In the genomic region with DNA sequence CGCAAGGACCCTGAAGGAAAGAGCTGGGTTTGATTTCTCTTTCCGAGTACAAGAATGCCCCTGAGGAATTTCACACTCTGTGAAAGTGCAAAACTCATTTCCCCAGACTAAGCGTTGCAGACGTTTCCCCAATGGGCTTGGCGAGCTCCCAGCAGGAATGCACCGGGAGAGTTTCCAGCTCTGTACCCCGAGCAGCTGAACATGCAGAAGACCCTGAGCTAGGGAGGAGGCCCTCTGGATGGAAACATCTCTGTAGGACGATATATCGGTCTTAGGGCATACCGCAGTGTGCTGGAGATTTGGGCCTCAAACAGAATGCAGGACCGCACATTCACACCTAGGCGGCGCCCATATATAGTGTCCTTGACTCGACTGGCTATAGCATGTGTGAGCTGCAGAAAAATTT, we compare ENCODE assay signal across 8 mouse cellular contexts. TPM values are rescaled to one million over a fixed set of nuclear protein-coding genes. Genes with fewer than 3 reads are reported as not detected.
DNase-seq lines count a peak whose midpoint lies in the region; ATAC-seq and TF ChIP-seq lines count a peak whose summit lies in the region.

No protein-coding gene starts in this region.

- H3K4me3 ChIP-seq in C2C12 (ENCODE audit: insufficient read depth, poor library complexity, severe bottlenecking): no peak overlapping the region
- H3K4me3 ChIP-seq in forebrain, embryonic 11.5 days (ENCODE audit: low read depth, low read length): peak overlapping the region; percentile 18; the same call in 1 of the 2 replicates
- peak overlapping the region; percentile 38 for H3K4me3 ChIP-seq in lung, adult 2 months (replicated peaks; ENCODE audit: extremely low read depth, low read depth, low read length)
- peak overlapping the region; percentile 37 for H3K4me3 ChIP-seq in neural tube, embryonic 13.5 days

- ATAC-seq in forebrain, embryonic 11.5 days (replicated peaks; ENCODE audit: low FRiP score): peak; percentile 52
- ATAC-seq in neural tube, embryonic 13.5 days (ENCODE audit: low read depth): no peak

- DNase-seq in brain, adult 2 months (ENCODE audit: low read depth, low spot score): peak; percentile 83
- peak; percentile 79 for DNase-seq in forebrain, embryonic 11.5 days (ENCODE audit: low spot score)
- peak; percentile 61 to 71 for DNase-seq in heart, postnatal 14 days
- DNase-seq in layer of hippocampus, adult 11-12 months (ENCODE audit: low spot score): peak; percentile 55
- peak; percentile 59 for DNase-seq in lung, adult 2 months
- peak; percentile 42 for DNase-seq in testis, postnatal 14 days (ENCODE audit: low spot score)

- TF ChIP-seq CTCF in C2C12 (IDR thresholded peaks at IDR 0.05; ENCODE audit: control insufficient read depth, insufficient read depth, insufficient read length): peak; percentile 13
- TF ChIP-seq CTCF in lung, adult 2 months (IDR thresholded peaks at IDR 0.05; ENCODE audit: insufficient read depth, low read length): peak; percentile 51

- H3K4me2 ChIP-seq in forebrain, embryonic 11.5 days (ENCODE audit: low read depth, low read length, severe bottlenecking): peak overlapping the region; percentile 53
- peak overlapping the region; percentile 76 for H3K4me2 ChIP-seq in neural tube, embryonic 13.5 days

- H3K79me2 ChIP-seq in C2C12 (ENCODE audit: control insufficient read depth, insufficient read depth): no peaks in the 10 kb centered on the region

- H3K27me3 ChIP-seq in C2C12 (ENCODE audit: control insufficient read depth, insufficient read depth, insufficient read length): no peaks in the 10 kb centered on the region
- H3K27me3 ChIP-seq in forebrain, embryonic 11.5 days (ENCODE audit: control insufficient read depth, insufficient read depth, low read length): peaks cover 32% of the 10 kb centered on the region
- H3K27me3 ChIP-seq in neural tube, embryonic 13.5 days: peaks cover 57% of the 10 kb centered on the region

- 2% methylated on average over 14 of the region's 14 CpGs for WGBS in forebrain, embryonic 11.5 days
- 5% methylated on average over 14 of the region's 14 CpGs for WGBS in lung, adult 2 months
- 2% methylated on average over 14 of the region's 14 CpGs for WGBS in neural tube, embryonic 13.5 days

- no peaks in the 10 kb centered on the region for H3K9me3 ChIP-seq in forebrain, embryonic 11.5 days (ENCODE audit: control insufficient read depth, low read length)
- H3K9me3 ChIP-seq in neural tube, embryonic 13.5 days: no peaks in the 10 kb centered on the region

- no peak for TF ChIP-seq POLR2A in lung, adult 2 months (IDR thresholded peaks at IDR 0.05; ENCODE audit: borderline replicate concordance, extremely low read depth, low read depth, low read length)

- H3K79me3 ChIP-seq in C2C12 (ENCODE audit: low read depth): no peaks in the 10 kb centered on the region

- no peak overlapping the region; the same call in 1 of the 2 replicates for H3K27ac ChIP-seq in forebrain, embryonic 11.5 days (ENCODE audit: low read depth, low read length)
- peak overlapping the region; percentile 52; the same call in 1 of the 2 replicates for H3K27ac ChIP-seq in neural tube, embryonic 13.5 days (replicated peaks)

- peak overlapping the region; percentile 58 for H3K9ac ChIP-seq in forebrain, embryonic 11.5 days (ENCODE audit: low read length)
- peak overlapping the region; percentile 63 for H3K9ac ChIP-seq in neural tube, embryonic 13.5 days

- H3K36me3 ChIP-seq in C2C12 (ENCODE audit: control insufficient read depth, insufficient read depth): no peaks in the 10 kb centered on the region
- H3K36me3 ChIP-seq in forebrain, embryonic 11.5 days (ENCODE audit: control insufficient read depth, insufficient read depth, low read length): no peaks in the 10 kb centered on the region
- H3K36me3 ChIP-seq in neural tube, embryonic 13.5 days: no peaks in the 10 kb centered on the region

- peak overlapping the region; percentile 74 for H3ac ChIP-seq in C2C12 (ENCODE audit: control insufficient read depth, insufficient read length, low read depth)

- H3K4me1 ChIP-seq in forebrain, embryonic 11.5 days (replicated peaks; ENCODE audit: control insufficient read depth, insufficient read depth, low read length): peaks cover 2% of the 10 kb centered on the region
- peaks cover 9% of the 10 kb centered on the region; the same call in 1 of the 2 replicates for H3K4me1 ChIP-seq in lung, adult 2 months (ENCODE audit: control insufficient read depth, insufficient read depth, low read length)
- peaks cover 31% of the 10 kb centered on the region for H3K4me1 ChIP-seq in neural tube, embryonic 13.5 days (replicated peaks)

- intact Hi-C loops in heart, postnatal 14 days (cut with DNase I): loop anchor here (5.0 kb wide), 4 partner anchors 34 to 376 kb away; partner anchors contain the start of genes Creb3l1 and Cry2

TF ChIP-seq in C2C12, 6 proteins besides CTCF, POLR2A, EP300 and RAD21:
- TF ChIP-seq MAX (IDR thresholded peaks at IDR 0.05) (no peak), FOSL1 (IDR thresholded peaks at IDR 0.05; ENCODE audit: insufficient read depth, low read length, poor library complexity, severe bottlenecking) (no peak), MYOD1 (IDR thresholded peaks at IDR 0.05; ENCODE audit: control insufficient read depth, insufficient read length, low read depth) (no peak), MYOG (IDR thresholded peaks at IDR 0.05; ENCODE audit: control insufficient read depth, extremely low read depth, insufficient read length) (no peak), CEBPB (IDR thresholded peaks at IDR 0.05; ENCODE audit: low read depth) (no peak), USF1 (IDR thresholded peaks at IDR 0.05; ENCODE audit: low read depth) (no peak)

RNA-seq across cellular contexts. Expression of gene Creb3l1, which starts 31.5 kb away (rescaled TPM):
- 87.1 TPM for polyA plus RNA-seq in C2C12 (2012; fragmentation: generic; extraction: Trizol)
- polyA plus RNA-seq in forebrain, embryonic 11.5 days (2014; fragmentation: Nextera tagmentation; extraction: Ambion mirVana): 1.7 and 2.3 TPM in 2 replicates
- 1 to 10 TPM; 8.0 to 8.5 TPM for total RNA-seq in heart, postnatal 14 days (2021)
- 11.6 and 15.0 TPM in 2 replicates for polyA plus RNA-seq in lung, adult 2 months (2012; rRNA removed)
- 3.3 and 3.7 TPM in 2 replicates for polyA plus RNA-seq in neural tube, embryonic 13.5 days (2015; fragmentation: Nextera tagmentation; extraction: Ambion mirVana)

RNA-seq across cellular contexts. Expression of gene Phf21a, which starts 37.1 kb away (rescaled TPM):
- polyA plus RNA-seq in C2C12 (2012; fragmentation: generic; extraction: Trizol): 8.5 TPM
- polyA plus RNA-seq in forebrain, embryonic 11.5 days (2014; fragmentation: Nextera tagmentation; extraction: Ambion mirVana): 37.6 and 40.2 TPM in 2 replicates
- total RNA-seq in heart, postnatal 14 days (2021): 10 to 100 TPM; 32.6 to 33.6 TPM
- 42.4 and 49.9 TPM in 2 replicates for polyA plus RNA-seq in lung, adult 2 months (2012; rRNA removed)
- polyA plus RNA-seq in neural tube, embryonic 13.5 days (2015; fragmentation: Nextera tagmentation; extraction: Ambion mirVana): 38.5 and 49.1 TPM in 2 replicates
